Mouse (Mus musculus) inflammation-experienced regulatory T-cells, adult 6 months (primary cell): ENCODE data around the gene Atxn7l2. TPM values are rescaled to one million over a fixed set of nuclear protein-coding genes. Genes with fewer than 3 reads are reported as not detected.

ENCODE experiments used
- ATAC-seq: one replicate; pipeline ENCODE4 v1.8.0; 2017
- polyA plus RNA-seq, 3 experiments: library from polyadenylated mRNA; unstranded; fragments of 100-300 nt; shearing (Covaris generic); gene quantifications; one replicate each; pipeline ENCODE4 v1.2.1; 2017

Gene Atxn7l2
- polyA plus RNA-seq, 3 experiments from 2014 or later = 4.7 to 5.9 (median 5.6) TPM

DNA sequence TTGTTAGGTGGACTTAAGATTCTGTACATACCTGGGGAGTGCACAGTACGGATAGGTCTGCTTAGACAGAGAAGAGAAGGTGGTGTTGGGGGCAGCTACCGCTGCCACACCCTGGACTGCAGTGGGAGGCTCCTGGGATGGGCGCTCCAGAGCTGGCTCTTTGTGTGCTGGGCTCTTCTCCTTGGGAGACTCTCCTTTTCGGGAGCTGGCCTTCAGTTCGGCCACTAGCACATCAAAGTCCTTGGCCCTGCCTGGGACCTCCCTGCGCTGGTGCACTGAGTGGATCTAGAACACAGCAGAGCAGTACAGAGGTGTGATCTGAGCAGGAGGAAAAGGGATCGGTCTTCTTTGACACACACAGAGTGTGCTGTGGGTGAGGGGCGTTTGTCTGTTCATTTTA, 5.1 kb downstream of the Atxn7l2 start:
- no peak for ATAC-seq

DNA sequence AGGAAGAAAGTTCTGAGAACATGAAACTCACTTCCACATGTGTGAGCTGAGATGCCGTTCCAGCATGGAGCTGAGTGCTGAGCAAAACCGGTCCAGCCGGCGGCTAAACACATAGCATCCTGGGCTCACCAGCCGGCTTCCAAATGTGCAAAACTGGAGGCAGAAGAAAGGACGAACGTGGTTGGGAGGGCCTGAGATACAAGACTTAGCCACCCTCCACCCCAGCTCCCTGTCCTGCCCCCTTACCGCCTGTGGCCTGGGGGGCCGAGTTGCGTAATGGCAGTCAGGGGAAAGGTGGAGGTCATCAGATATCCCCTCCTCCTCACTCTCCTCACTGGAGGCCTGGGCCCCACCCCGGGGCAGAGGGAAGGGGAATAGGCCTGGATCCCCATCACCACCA, 6.3 kb downstream of the Atxn7l2 start:
- no peak for ATAC-seq

DNA sequence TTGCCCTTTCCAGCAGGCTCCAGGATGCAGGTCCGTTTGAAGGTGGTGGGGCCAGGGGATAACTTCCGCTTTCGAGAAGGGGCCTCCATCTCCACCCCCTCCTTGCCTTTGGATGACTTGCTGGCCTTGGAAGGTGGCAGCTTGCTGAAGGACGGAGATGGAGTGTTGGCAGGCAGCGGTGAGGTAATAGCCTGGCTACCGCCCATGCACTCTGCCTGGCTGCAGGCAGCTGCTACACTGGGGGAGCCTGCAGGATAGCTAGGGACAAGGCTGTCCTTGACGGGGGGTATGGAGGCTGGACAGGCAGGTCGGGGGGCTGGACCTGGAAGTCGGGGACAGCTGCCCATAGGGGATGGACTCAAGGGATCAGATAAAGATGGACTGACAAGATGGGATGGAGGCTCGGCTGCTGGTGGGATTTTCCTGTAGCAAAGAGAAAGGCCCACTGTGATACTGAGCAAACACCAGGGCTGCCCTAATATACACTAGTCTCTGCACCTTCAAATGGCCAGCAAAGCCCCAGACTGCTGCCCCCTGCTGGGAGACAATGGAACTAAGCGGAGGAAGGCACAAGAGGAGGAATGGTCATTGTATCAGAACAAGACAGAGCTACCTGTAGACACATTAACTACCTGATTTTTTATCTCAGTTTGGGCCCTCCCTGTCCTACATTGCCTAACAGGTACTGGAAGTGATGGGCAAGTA, 7.0 kb downstream of the Atxn7l2 start:
- ATAC-seq = no peak

DNA sequence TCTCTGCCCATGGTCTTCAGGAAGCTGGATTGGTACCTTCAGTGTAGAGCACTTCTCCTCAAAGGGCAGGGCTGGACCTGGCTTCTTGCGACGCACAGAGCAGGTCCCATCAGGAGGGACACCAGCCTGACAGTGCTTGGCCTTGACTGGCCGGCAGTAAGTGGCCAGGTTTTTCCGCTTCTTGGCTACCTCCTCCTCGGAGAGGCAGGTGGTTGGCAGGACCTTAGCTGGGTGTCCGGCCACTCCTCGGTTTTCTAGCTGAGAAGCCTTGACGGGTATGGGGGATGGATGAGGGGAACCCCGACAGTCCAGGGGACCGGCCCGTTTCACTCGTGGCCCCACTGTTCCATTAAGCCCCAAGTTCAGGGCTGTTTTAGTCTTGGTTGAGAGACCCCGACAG, 7.5 kb downstream of the Atxn7l2 start:
- no peak for ATAC-seq

DNA sequence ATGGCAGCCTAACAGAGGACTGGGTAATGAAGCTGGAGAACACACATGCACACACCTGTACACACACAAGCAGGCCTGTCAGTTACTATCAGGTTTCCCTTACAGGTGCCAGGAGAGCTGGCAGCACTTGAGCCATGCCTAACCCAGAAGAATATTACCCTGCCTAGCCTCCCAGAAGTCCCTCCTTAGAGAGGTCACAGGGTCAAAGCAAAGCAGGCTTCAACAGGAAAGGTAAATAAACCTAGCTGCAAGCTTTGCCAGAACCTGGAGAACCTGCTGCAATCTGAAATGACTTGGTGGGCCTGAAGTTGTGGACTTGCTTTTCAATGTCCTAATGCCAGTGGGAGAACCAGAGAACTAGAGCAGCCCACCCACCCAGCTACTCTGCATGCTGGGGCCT, 8.2 kb downstream of the Atxn7l2 start:
- ATAC-seq = no peak

DNA sequence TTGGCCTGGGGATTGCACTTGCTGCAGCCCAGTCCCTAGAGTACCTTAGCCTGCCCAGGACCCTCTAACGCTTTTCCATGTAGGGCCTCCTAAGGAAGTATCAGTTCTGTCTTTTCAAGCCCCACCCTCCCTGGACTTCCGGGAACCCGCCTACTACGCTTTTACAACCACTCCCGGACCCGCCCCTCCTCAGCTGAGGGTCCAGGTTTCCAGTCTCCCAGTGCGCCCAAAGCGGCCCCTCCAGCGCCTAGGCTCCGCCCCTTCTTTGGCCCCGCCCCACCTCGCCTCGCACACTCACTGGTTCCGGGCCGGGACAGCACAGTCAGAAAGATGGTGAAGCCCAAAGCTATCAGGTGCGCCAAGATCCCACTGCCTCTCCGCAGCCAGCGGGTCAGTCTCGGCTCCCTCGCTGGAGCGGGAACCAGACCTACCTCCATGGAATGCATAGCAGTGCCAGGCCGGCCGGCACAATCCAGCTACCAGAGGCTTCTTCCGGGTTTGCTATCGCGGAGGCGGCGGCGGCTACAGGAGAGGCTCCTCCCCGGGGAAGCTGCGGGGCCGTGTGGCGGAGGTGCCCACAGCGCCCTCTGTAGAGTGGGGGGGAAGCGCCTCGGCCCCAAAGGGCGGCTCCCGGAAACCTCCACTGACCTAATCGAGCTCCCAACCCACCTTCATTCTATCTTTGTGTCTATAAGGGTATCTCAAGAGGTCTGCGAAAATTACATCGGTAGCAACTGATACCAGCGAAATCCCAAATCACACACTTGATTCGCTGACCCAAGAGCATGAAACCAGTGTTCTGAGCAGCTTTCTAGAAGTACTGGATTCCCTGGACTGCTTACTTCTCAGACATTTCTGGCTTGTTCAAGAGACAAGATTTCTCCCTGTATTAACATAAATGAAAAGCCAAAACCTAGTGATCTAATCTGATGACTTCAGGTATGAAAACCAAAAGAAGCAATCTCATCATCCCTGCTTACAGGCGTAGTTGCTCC, 10.1 kb downstream of the Atxn7l2 start, which contains the start of gene Cyb561d1:
Gene Cyb561d1 (minus strand): TSS at position 884 of the 995 bp plus-strand sequence.
- ATAC-seq = peak; percentile 94

DNA sequence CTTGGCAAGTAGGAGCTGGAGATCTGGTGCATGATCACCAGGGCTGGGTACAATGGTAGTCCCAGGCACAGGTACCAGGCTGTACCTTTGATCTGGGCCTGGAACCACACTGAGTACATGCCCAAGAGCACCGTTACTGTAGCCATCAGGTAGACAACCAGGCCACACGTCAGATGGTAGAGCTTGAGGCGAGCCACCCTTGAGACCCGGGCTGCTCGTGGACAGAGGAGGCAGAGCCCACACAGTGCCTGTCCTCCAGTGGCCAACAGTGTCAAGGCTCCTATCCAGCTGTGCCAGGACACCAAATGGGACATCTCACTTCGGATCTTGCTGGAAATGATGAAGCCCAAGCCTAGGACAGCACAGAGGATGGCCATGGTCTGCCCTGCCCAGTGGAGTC, 11.5 kb downstream of the Atxn7l2 start:
- ATAC-seq = no peak

DNA sequence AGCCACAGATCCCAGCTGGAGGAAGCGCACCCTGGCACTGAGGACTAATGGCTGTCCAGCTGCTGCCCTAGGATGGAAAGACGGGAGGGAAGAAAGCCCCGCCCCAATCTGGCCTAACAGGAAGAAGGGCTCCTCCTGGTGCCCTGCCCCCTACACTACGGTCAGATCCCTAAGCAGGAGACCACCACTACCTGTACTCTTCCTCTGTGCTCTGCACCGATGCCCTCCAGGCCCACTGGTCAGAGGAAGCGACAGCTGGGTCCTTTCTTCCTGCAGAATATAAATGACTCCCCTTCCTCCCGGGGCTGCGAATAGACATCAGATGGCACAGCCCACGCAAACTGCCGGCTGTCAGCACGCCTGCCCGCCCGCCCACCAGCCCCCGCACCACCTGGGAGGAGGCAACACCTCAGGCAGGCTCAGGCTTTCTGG, 13.7 kb downstream of the Atxn7l2 start:
- ATAC-seq = no peak

DNA sequence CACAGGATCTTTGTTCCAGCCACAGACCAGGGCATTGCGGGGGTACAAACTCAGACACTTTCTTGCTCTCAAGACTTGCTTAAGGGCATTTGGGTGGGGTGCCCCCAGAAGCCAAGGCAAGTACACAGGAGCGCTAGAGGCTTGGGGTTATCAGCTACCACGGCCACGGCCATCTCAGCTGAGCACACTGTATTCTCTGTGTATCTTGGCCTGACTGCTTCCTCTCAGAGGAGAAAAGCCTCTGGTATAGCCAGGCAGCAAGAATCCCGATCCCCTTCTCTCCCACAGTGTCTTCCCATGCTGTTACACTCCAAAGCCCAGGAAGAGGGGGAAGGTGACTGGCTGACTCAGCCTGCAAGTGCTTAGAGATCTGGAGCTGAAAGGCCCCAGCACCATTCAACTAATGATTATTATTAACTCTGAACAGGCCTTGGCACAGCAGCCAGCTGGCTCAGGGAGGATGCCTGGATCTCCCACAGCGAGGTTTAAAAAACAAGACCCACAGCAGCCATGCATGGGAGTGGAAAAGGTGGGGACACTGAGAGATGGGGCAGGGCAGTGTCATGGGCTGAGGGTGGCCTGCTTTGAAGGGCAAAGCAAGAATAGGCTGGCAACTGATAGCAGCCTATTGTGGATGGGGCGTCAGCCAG, 14.7 kb downstream of the Atxn7l2 start:
- ATAC-seq = no peak

DNA sequence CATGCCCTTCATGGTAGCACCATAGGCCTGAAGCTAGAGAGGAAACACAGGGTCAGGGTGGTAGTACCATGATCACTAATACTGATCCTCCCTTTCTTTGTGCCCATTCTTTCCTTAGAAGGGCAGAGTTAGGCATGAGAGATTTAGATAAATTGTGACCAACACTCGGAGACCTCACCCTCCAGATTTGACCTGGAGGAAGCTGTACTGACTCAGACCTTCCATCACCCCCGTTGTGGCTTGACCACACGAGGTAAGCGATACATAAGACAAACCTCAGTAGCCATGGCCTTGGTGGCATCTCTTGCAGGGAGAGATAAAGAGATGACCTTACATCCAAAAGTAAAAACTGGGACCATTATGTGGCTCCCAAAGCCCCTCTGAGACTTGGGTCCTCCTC, 15.4 kb downstream of the Atxn7l2 start:
- ATAC-seq = no peak

DNA sequence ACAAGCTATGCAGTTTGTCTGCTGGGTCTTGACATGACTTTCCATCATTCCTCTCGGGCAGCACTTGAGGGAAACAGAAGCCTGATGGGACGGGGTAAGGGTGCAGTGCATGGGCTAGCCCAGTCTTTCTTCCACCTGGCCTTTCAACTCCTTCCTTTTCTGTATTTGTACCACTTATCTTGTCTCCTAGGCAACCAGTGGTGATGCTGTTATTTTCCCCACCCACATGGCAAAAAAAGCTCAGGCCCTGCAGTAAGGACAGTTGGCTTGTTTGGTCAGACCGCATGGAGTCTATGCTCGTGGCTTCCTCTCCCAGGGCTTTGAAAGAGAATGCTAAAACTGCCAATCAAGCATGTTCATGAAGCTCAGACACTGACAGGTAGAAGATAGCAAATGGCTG, 17.0 kb downstream of the Atxn7l2 start:
- no peak for ATAC-seq

DNA sequence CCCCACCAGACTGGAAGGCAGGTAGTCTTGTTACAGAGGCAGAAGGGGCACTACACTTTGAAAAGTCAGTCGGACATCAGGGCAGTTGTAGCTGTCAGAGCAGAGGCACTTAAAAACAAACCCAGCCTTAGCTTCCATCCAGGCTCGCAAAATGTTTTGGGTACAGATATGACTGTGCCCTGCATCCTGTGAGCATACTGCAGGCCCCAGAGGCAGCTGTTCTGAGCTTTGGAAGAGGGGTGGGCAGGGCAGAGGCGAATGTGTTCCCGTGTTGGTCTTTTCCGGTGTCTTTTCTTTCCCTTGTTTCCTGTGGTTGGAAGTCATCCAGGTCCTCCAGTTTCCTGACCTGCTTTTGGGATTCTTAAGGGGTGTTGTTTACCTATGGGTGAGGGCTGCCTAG, 20.8 kb downstream of the Atxn7l2 start:
- no peak for ATAC-seq

DNA sequence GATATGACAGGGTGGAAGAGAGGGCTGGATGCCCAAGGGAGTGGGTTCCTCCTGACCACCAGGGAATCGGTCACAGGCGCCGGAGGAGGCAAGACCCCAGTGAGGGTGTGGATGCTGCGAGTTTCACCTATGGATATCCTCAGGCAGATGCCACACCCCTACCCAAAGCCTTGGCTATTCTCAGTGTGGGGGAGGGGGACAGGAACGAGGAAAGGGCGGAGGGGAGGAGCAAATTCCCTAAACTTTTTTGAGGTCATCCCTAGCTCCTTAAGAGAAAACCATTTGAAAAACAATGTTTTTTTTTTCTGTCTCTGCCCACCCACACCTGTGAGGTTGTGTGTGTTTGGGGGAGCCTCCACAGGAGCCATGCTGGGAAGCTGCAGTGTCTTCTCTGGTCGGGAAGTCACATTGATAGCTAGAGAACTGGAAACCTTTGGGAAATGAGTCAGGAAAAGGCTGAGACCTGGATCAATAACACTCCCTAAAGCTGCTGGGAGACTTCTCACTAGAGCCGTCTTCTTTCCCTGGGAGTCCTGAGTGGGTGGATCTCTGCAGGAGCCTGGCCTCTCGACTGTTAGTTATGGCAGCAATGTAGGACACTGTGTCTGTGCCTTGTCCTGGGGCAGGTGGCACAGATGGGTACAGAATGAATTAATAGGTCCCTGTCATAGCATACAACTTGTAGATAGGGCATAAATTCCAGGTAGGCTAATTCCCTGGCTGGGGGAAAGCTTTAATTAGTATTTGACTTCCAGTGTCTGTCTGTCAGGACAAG, 21.8 kb downstream of the Atxn7l2 start:
- ATAC-seq = no peak

DNA sequence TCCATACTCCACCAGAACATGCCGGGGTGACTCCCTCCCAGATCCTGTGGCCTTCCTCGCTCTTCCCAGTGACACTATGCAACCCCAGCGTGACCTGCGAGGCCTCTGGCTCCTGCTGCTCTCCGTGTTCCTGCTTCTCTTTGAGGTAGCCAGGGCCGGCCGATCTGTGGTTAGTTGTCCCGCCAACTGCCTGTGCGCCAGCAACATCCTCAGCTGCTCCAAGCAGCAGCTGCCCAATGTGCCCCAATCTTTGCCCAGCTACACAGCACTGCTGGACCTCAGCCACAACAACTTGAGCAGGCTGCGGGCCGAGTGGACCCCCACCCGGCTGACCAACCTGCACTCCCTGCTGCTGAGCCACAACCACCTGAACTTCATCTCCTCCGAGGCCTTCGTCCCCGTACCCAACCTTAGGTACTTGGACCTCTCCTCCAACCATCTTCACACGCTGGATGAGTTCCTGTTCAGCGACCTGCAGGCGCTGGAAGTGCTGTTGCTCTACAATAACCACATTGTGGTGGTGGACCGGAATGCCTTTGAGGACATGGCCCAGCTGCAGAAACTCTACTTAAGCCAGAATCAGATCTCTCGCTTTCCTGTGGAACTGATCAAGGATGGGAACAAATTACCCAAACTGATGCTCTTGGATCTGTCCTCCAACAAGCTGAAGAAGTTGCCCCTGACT, 23.5 kb downstream of the Atxn7l2 start:
- no peak for ATAC-seq

DNA sequence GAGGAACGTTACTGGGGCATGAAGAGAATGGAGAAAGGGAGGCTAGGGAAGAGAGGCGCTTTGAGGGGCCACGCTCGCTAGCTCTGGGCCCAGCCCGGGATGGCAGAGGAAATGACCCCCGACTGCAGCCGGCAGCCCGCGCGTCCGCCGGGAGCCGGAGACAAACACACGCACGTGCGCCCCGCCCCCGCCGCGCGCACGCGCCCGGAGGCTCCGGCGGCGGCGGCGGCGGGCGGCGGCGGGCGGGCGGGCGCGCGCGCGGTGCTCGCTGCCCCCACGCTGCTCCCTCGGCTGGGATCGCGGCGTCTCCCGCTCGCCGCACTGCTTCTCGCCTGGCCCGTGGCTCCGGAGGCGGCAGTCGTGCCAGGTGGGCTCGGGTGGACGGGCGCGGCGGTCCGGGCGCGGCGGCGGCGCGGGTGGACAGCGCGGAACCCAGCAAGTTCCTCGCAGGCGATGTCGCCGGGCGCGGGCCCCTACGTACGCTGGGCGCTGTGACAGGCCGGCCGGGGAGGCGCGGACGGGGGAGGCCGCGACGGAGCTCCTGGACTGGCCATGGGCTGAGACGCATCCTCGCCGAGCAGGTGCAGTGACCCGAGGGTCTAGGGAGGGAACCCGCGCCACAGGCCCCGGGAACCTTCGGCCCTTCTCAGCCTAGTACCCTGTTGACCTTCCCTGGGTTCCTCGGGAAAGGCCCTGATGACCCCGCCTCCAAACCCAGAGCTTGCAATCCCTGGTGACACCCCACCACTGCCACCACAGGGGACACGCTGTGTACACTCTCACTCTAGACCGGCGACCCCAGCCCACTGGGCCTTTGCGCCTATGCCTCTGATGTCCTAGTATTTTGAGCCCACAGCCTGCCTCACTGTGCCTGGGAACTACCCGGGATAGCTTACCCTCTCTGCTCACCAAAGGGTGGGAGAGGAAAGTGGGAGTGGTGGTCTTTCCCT, 24.4 kb downstream of the Atxn7l2 start, which contains the start of gene Amigo1:
Gene Amigo1 (plus strand): TSS at position 238 of the 950 bp plus-strand sequence.
- peak; percentile 58 for ATAC-seq

DNA sequence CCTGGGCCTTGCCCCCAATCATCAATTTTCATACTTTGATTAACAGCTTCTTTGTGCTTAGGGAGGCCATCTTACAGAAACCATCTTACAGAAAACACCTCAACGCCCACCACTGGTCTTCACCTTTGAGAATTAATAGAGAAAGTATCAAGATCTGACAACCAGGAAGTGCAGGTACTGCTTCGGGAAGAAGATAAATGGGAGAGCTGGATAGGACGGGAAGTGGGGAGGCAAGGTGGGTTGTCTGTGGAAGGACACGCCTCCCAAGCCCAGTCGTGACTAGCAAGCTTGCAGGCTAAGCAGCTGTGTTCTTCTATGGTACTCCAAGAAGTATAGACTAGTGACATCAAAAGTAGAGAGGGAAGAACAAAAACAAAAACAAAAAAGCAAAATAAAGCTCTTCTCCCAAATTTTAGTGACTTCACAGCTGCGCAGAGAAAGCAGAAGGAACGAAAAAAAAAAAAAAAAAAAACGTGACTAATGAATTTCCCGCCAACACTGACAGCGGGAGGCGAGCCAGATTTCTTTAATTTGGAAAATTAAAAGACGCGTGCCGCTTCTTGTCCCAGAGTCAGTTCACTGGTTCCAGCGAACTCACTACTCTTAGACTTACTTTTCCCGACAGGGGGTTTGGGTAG, 25.2 kb downstream of the Atxn7l2 start:
- no peak for ATAC-seq

DNA sequence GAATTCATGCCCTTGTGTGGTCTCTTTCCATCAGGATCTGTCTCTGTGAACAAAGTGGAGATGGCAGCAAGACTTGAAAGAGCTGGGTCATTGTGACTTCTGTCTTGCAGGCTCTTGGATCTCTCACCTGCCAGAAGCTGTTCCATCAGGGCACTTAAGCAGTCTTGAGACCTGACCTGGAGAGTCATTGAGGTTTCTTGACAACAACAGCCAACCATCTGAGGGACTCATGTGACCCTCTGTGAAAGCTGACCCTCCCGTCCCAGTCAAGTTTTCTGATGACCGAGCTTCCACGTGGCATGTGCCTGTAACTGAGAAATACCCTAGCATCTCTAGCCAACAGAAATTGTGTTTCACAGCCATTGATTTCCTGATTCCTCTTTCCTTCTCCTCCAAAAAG, 26.0 kb downstream of the Atxn7l2 start:
- ATAC-seq = no peak

DNA sequence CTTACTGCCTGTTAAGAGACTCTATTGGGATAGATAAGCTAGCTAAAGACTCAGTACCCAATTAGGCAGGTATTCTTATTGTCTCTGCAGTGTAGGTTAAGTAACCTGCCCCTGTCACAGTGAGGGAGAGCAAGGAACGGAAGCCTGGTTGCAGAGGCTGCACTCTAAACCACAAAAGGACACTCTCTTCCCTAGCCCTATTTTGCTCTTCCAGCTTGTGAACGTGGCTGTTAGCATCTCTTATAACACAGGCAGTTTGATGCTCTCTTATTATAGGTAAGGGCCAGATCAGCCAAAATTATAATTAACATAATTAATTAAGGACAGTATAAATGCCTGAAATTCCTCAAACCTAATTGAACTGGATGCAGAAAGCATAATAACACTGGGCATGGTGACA, 30.2 kb downstream of the Atxn7l2 start:
- ATAC-seq = no peak

DNA sequence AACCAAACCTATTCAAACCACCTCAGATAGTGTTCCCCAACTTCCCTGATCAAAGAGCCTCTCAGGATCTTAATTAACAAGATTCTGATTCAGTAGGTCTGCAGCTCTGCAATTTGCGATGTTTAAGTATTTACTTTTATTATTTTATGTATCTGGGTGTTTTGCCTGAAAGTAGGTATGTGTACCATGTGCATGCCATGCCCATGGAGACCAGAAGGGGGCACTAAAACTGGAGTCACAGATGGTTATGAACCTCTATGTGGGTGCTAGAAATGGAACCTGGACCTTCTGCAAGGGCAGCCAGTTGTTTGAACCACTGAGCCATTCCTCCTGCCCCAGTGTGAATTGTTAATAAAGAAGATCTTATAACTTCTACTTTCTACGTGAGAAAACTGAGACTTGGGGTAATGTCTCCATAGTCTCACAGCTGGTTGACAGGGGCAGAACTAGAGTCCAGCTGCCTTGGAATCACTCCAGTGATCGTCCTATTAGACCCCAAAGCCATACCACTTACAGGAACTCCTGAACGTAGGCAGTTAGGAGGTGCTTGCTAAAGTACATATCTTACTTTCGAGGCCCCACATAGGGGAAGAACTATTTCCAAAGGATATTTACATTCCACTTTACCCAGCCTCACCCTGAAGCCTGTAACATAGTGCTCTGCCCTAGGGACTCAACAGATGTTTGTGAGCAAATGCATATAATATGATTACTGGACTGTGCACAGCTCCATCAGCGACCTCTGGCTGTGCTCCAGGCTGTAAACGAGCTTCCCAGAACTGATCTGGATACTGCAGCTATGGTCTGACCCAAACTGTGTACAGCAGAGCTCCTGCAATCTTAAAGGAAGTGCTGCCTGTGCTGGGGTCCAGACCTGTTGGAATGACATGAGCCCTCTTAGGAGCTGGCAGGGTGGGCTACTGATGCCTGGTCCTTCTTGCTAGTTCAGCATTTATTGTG, 31.7 kb downstream of the Atxn7l2 start:
- no peak for ATAC-seq
